Mouse (Mus musculus) heart, adult 2 months (tissue): ENCODE measurements around the gene Adgb.

Experiments
- CTCF ChIP-seq: fragments of 200-600 bp; IDR thresholded peaks from 2 replicates; pipeline ENCODE4 v1.8.1; 2022; ENCODE audit warnings: antibody characterized with exemption, mild to moderate bottlenecking, moderate library complexity
- EP300 ChIP-seq: fragments of 200-500 bp; IDR thresholded peaks from 2 replicates; pipeline ENCODE4 v1.6.1; 2011; ENCODE audit warnings: low read depth, low read length, control low read depth; ENCODE audit not compliant: insufficient read depth
- POLR2A ChIP-seq: fragments of 200-500 bp; IDR thresholded peaks from 2 replicates; pipeline ENCODE4 v1.6.1; 2011; ENCODE audit warnings: mild to moderate bottlenecking, low read depth, low read length, control low read depth; ENCODE audit not compliant: insufficient read depth

DNA sequence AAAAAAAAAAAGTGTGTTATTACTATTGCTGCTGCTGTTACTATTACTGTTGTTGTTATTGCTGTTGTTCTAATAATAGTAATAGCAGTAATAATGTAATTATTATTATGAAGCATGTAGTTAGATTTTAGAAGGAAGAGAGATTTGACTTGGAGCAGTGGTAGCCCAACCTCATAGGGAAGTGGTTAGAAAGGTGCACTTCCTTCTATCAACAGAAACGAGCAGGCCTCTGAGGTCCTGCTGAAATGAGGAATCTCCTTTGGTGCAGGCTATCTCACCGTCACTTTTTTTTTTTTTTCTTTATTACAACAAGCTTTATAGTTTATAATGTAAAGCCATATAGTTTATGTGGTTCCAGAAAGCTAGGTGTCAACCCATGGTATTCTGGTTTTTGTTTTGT, 4.4 kb upstream of the Adgb start:
- TF ChIP-seq CTCF (no peak), POLR2A (no peak), EP300 (no peak)
